Mouse (Mus musculus) CH12.LX (cell line): ENCODE measurements at regions not wholly inside any gene's neighbourhood (a gene's known extent, or its start where the extent isn't known, plus 50 kb on each side); places are given as distances from the start of the nearest gene placed in this dataset.

ENCODE experiments used
- POLR2A ChIP-seq: IDR thresholded peaks from 2 replicates; pipeline ENCODE4 v1.6.1; 2011; ENCODE audit warnings: low read depth, mild to moderate bottlenecking, improper control_type of control experiment, low read length
- USF1 ChIP-seq: IDR thresholded peaks from 2 replicates; pipeline ENCODE4 v1.6.1; 2014; ENCODE audit warnings: low read depth, mild to moderate bottlenecking, inconsistent platforms, low read length, improper control_type of control experiment

- TF ChIP-seq POLR2A (no peak), USF1 (no peak)
These were observed 298.2 kb upstream of the Stt3b start for GRCm38 (mm10) chr9:115608377-115608776.
